Mouse (Mus musculus) heart, postnatal 0 days (tissue): ENCODE measurements around the gene B4galnt1.

Experiments used
- CTCF ChIP-seq: IDR thresholded peaks from 2 replicates; pipeline ENCODE4 v1.5.1; 2016; ENCODE audit warnings: antibody characterized with exemption, control low read depth, low read depth
- EP300 ChIP-seq: IDR thresholded peaks from 2 replicates; pipeline ENCODE4 v1.6.1; 2016; ENCODE audit warnings: antibody characterized with exemption, low read depth

DNA sequence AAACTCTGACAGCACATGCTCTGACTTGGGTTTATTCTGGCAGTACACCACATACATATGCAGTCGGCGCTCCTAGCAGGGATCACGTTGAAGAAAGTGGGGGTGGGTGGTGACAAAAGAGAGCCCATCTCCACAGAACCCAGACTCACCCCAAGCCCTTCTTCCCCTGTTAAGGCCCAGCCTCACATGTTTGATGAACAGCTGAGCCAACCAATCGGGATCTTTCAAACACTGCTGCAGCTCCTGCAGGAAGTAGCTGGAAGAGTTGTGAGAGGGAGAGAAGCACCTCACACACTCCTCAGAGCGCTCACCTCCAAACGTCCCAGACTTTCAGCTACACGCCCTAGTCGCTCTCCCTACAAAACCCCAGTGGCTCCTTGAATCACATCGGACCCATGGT, 20.1 kb downstream of the B4galnt1 start:
- TF ChIP-seq CTCF (no peak), EP300 (no peak)
